Mouse (Mus musculus): ENCODE data around the gene Mgat4b.

The Mgat4b gene

GRCm38 (mm10) chr11:50245269-50245668, 34.6 kb downstream of the Mgat4b start:
- DNase-seq (ENCODE audit: extremely low read depth, insufficient read length, low spot score), result no peak

GRCm38 (mm10) chr11:50248473-50249171, 37.9 kb downstream of the Mgat4b start:
- no peak for DNase-seq (ENCODE audit: extremely low read depth, insufficient read length, low spot score)

- DNase-seq (ENCODE audit: extremely low read depth, insufficient read length, low spot score), result peak; percentile 81
Measured at GRCm38 (mm10) chr11:50252166-50252565, 41.5 kb downstream of the Mgat4b start.

GRCm38 (mm10) chr11:50252684-50253265, 42.1 kb downstream of the Mgat4b start:
- DNase-seq (ENCODE audit: extremely low read depth, insufficient read length, low spot score), result no peak

GRCm38 (mm10) chr11:50253393-50253792, 42.7 kb downstream of the Mgat4b start:
- DNase-seq (ENCODE audit: extremely low read depth, insufficient read length, low spot score), result no peak

- no peak for DNase-seq (ENCODE audit: extremely low read depth, insufficient read length, low spot score)
Measured at GRCm38 (mm10) chr11:50254010-50254580, 43.4 kb downstream of the Mgat4b start.

GRCm38 (mm10) chr11:50256615-50257014, 45.9 kb downstream of the Mgat4b start:
- DNase-seq (ENCODE audit: extremely low read depth, insufficient read length, low spot score), result no peak

- peak; percentile 82 for DNase-seq (ENCODE audit: extremely low read depth, insufficient read length, low spot score)
Measured at GRCm38 (mm10) chr11:50258310-50258709, 47.6 kb downstream of the Mgat4b start.

- DNase-seq (ENCODE audit: extremely low read depth, insufficient read length, low spot score), result peak; percentile 30
Measured at GRCm38 (mm10) chr11:50262020-50262419, 51.3 kb downstream of the Mgat4b start.

- DNase-seq (ENCODE audit: extremely low read depth, insufficient read length, low spot score), result no peak
Measured at GRCm38 (mm10) chr11:50263198-50263597, 52.5 kb downstream of the Mgat4b start.

GRCm38 (mm10) chr11:50265931-50266330, 55.2 kb downstream of the Mgat4b start:
- DNase-seq (ENCODE audit: extremely low read depth, insufficient read length, low spot score), result no peak

GRCm38 (mm10) chr11:50266997-50267396, 56.3 kb downstream of the Mgat4b start:
- DNase-seq (ENCODE audit: extremely low read depth, insufficient read length, low spot score), result no peak

GRCm38 (mm10) chr11:50269163-50269562, 58.5 kb downstream of the Mgat4b start:
- no peak for DNase-seq (ENCODE audit: extremely low read depth, insufficient read length, low spot score)

- DNase-seq (ENCODE audit: extremely low read depth, insufficient read length, low spot score), result no peak
Measured at GRCm38 (mm10) chr11:50269885-50270284, 59.2 kb downstream of the Mgat4b start.

- no peak for DNase-seq (ENCODE audit: extremely low read depth, insufficient read length, low spot score)
Measured at GRCm38 (mm10) chr11:50272819-50273218, 62.1 kb downstream of the Mgat4b start.

- DNase-seq (ENCODE audit: extremely low read depth, insufficient read length, low spot score), result no peak
Measured at GRCm38 (mm10) chr11:50275077-50275476, 64.4 kb downstream of the Mgat4b start.

- peak; percentile 64 for DNase-seq (ENCODE audit: extremely low read depth, insufficient read length, low spot score)
Measured at GRCm38 (mm10) chr11:50275568-50276151, 65.0 kb downstream of the Mgat4b start.

- no peak for DNase-seq (ENCODE audit: extremely low read depth, insufficient read length, low spot score)
Measured at GRCm38 (mm10) chr11:50277025-50277424, 66.3 kb downstream of the Mgat4b start.

- DNase-seq (ENCODE audit: extremely low read depth, insufficient read length, low spot score), result no peak
Measured at GRCm38 (mm10) chr11:50277706-50278105, 67.0 kb downstream of the Mgat4b start.

GRCm38 (mm10) chr11:50279005-50279404, 68.3 kb downstream of the Mgat4b start:
- no peak for DNase-seq (ENCODE audit: extremely low read depth, insufficient read length, low spot score)

- no peak for DNase-seq (ENCODE audit: extremely low read depth, insufficient read length, low spot score)
Measured at GRCm38 (mm10) chr11:50280053-50280452, 69.4 kb downstream of the Mgat4b start.
